ENCODE assay signal across 9 mouse cellular contexts in the genomic region with DNA sequence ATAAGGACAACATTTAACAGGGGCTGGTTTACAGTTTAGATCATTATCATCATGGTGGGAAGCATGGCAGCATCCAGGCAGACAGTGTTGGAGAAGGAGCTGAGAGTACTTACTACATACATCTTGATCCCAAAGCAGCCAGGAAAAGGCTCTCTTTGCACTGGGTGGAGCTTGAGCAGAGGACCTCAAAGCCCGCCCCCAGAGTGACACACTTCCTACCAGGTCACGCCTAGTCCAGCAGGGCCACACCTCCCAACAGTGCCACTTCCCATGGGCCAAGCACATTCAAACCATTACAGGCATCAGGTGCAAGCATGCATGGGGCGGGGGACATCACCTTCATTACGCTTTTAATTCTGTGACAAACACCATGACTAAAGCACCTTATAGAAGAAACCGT. TPM values are rescaled to one million over a fixed set of nuclear protein-coding genes. Genes with fewer than 3 reads are reported as not detected.
DNase-seq lines count a peak whose midpoint lies in the region; ATAC-seq and TF ChIP-seq lines count a peak whose summit lies in the region.
"Had no signal": no experiment of that assay in that cellular context is flagged by ENCODE, and none has a peak within 500 bp of the region (broad histone marks: within the 10 kb centered on the region; RNA-seq: fewer than 3 reads in every experiment).

No protein-coding gene starts in this region.

- 0 out of 2 replicates have a peak overlapping the region, but pooled peaks have one; percentile 42 for H3K9ac ChIP-seq in CH12.LX (ENCODE audit: insufficient read depth, low read depth)
- 0 out of 2 replicates have a peak overlapping the region, but pooled peaks have one; percentile 9 for H3K9ac ChIP-seq in liver, embryonic 12.5 days
- no peak overlapping the region for H3K9ac ChIP-seq in forebrain, embryonic 12.5 days
- H3K9ac ChIP-seq: embryonic facial prominence, embryonic 12.5 days had no signal

- no peaks in the 10 kb centered on the region for H3K9me3 ChIP-seq in CH12.LX (replicated peaks; ENCODE audit: low read length)
- no peaks in the 10 kb centered on the region for H3K9me3 ChIP-seq in liver, embryonic 12.5 days (replicated peaks)
- no peaks in the 10 kb centered on the region for H3K9me3 ChIP-seq in forebrain, embryonic 12.5 days
- H3K9me3 ChIP-seq: embryonic facial prominence, embryonic 12.5 days had no signal

- peaks cover 8 to 35% of the 10 kb centered on the region in 2 experiments; a peak in 3 of 4 replicates for H3K4me1 ChIP-seq in CH12.LX (ENCODE audit: control insufficient read depth in 1 of 2, insufficient read depth in 2 of 2)
- peaks cover 47% of the 10 kb centered on the region for H3K4me1 ChIP-seq in liver, embryonic 12.5 days
- H3K4me1 ChIP-seq in forebrain, embryonic 12.5 days, result peaks cover 26% of the 10 kb centered on the region

- H3K4me3 ChIP-seq in CH12.LX (replicated peaks in 1 of 3; ENCODE audit: low read depth in 2 of 3, low read length in 2 of 3, poor library complexity in 1 of 3), result no peak overlapping the region
- no peak overlapping the region for H3K4me3 ChIP-seq in liver, embryonic 12.5 days
- no peak overlapping the region for H3K4me3 ChIP-seq in forebrain, embryonic 12.5 days (replicated peaks)
- H3K4me3 ChIP-seq: embryonic facial prominence, embryonic 12.5 days had no signal

- ATAC-seq in erythroid progenitor cell, adult 5-6 weeks (replicated peaks; ENCODE audit: low FRiP score, poor library complexity, severe bottlenecking), result peak; percentile 73
- ATAC-seq in liver, embryonic 12.5 days, result peak; percentile 70
- no peak for ATAC-seq in forebrain, embryonic 12.5 days (ENCODE audit: low FRiP score)

- no peak overlapping the region for H3K27ac ChIP-seq in CH12.LX (ENCODE audit: insufficient read depth, low read depth)
- peak overlapping the region; percentile 57 for H3K27ac ChIP-seq in liver, embryonic 12.5 days
- H3K27ac ChIP-seq in forebrain, embryonic 12.5 days, result no peak overlapping the region
- H3K27ac ChIP-seq: embryonic facial prominence, embryonic 12.5 days had no signal

- TF ChIP-seq CTCF in CH12.LX (conservative IDR thresholded peaks at IDR 0.05 in 1 of 2, IDR thresholded peaks at IDR 0.05 in 1 of 2; ENCODE audit: low read depth in 2 of 2, low read length in 2 of 2), result no peak

- WGBS in liver, embryonic 12.5 days (ENCODE audit: insufficient replicate concordance), result 27% methylated on average over 5 of the region's 5 CpGs
- 43% methylated on average over 5 of the region's 5 CpGs for WGBS in forebrain, embryonic 12.5 days

- dilution Hi-C loops in CH12.LX (cut with MboI; ENCODE audit: extremely low pct_ligation_motif_present, extremely low pct_unique_long_range_greater_than_20kb, low sequenced_read_pairs), result no loop called here

- H3K4me2 ChIP-seq in CH12.LX (ENCODE audit: insufficient read depth, low read depth, poor library complexity, severe bottlenecking), result peak overlapping the region; percentile 63
- H3K4me2 ChIP-seq in liver, embryonic 12.5 days, result peak overlapping the region; percentile 25; the same call in 1 of the 2 replicates
- no peak overlapping the region for H3K4me2 ChIP-seq in forebrain, embryonic 12.5 days
- H3K4me2 ChIP-seq: embryonic facial prominence, embryonic 12.5 days had no signal

- TF ChIP-seq POLR2A in CH12.LX (IDR thresholded peaks at IDR 0.05; ENCODE audit: low read depth, low read length), result peak; percentile 55

- in situ Hi-C loops in CH12.LX (cut with MboI; ENCODE audit: low pct_ligation_motif_present, low pct_unique_long_range_greater_than_20kb, low sequenced_read_pairs), result no loop called here

- TF ChIP-seq EP300 in CH12.LX (IDR thresholded peaks at IDR 0.05; ENCODE audit: low read length), result no peak

- TF ChIP-seq RAD21 in CH12.LX (IDR thresholded peaks at IDR 0.05; ENCODE audit: low read depth, low read length), result no peak

- no peaks in the 10 kb centered on the region for H3K27me3 ChIP-seq in CH12.LX (replicated peaks)
- 0 out of 2 replicates have a peak, but pooled peaks cover 1% of the 10 kb centered on the region for H3K27me3 ChIP-seq in liver, embryonic 12.5 days (replicated peaks)
- no peaks in the 10 kb centered on the region for H3K27me3 ChIP-seq in forebrain, embryonic 12.5 days
- H3K27me3 ChIP-seq: embryonic facial prominence, embryonic 12.5 days had no signal

- peaks cover 0 to 5% of the 10 kb centered on the region in 2 experiments for H3K36me3 ChIP-seq in CH12.LX (replicated peaks in 1 of 2; ENCODE audit: control insufficient read depth in 1 of 2, insufficient read depth in 1 of 2, low read length in 1 of 2)
- H3K36me3 ChIP-seq in liver, embryonic 12.5 days, result 0 out of 2 replicates have a peak, but pooled peaks cover 6% of the 10 kb centered on the region
- H3K36me3 ChIP-seq in forebrain, embryonic 12.5 days (replicated peaks), result no peaks in the 10 kb centered on the region
- H3K36me3 ChIP-seq: embryonic facial prominence, embryonic 12.5 days had no signal

- DNase-seq in 3T3-L1 (ENCODE audit: low read depth, low spot score) (peak; percentile 80), CH12.LX (ENCODE audit: extremely low read depth) (peak; percentile 78)
- DNase-seq in spleen, postnatal 36 days (ENCODE audit: low spot score in 2 of 2), result peak; percentile 62 to 67
- no peak for DNase-seq in frontal cortex, postnatal 36 days (ENCODE audit: low spot score in 2 of 2)
- DNase-seq in ovary, adult 18-20 months (ENCODE audit: low spot score), result no peak

- H3K79me2 ChIP-seq in CH12.LX (replicated peaks; ENCODE audit: control insufficient read depth, extremely low read depth, insufficient read depth, poor library complexity, severe bottlenecking), result peaks cover 26% of the 10 kb centered on the region

TF ChIP-seq in CH12.LX, 34 proteins besides CTCF, POLR2A, EP300 and RAD21:
- TF ChIP-seq MXI1 (IDR thresholded peaks at IDR 0.05; ENCODE audit: low read depth, low read length) (peak; percentile 52; the same call in 1 of the 2 replicates), ELF1 (IDR thresholded peaks at IDR 0.05; ENCODE audit: low read depth, low read length) (peak; percentile 52; the same call in 1 of the 2 replicates), CHD1 (IDR thresholded peaks at IDR 0.05; ENCODE audit: low read depth, low read length) (no peak), ZMIZ1 (IDR thresholded peaks at IDR 0.05; ENCODE audit: low read depth, low read length) (0 out of 2 replicates have a peak, but pooled peaks have one; percentile 30)

RNA-seq across cellular contexts. Expression of gene Ap3d1, which starts 2.2 kb away (rescaled TPM):
- 48.1 and 49.4 TPM in 2 replicates for total RNA-seq in CH12.LX (2012; rRNA removed)
- 24.2 and 28.4 TPM in 2 replicates for total RNA-seq in CH12.LX (2014; rRNA removed)
- polyA plus RNA-seq in CH12.LX (2012; ENCODE audit: insufficient read length, low read depth), result 46.5 and 57.0 TPM in 2 replicates
- 42.8 and 69.6 TPM in 2 replicates for total RNA-seq in erythroid progenitor cell, adult 5-6 weeks (2015; ENCODE audit: low replicate concordance)
- total RNA-seq in erythroid progenitor cell, adult 5-6 weeks (2017; ENCODE audit: low replicate concordance), result 66.0 and 111 TPM in 2 replicates
- 36.5 and 38.2 TPM in 2 replicates for polyA plus RNA-seq in liver, embryonic 12.5 days (2016; fragmentation: Nextera tagmentation; extraction: Ambion mirVana)
- polyA plus RNA-seq in forebrain, embryonic 12.5 days (2016; fragmentation: Nextera tagmentation; extraction: Ambion mirVana), result 87.5 and 89.3 TPM in 2 replicates

RNA-seq across cellular contexts. Expression of gene Dot1l, which starts 10.7 kb away (rescaled TPM):
- total RNA-seq in CH12.LX (2012; rRNA removed) (13.3 and 15.5 TPM in 2 replicates), CH12.LX (2014; rRNA removed) (2.7 and 3.3 TPM in 2 replicates)
- polyA plus RNA-seq in CH12.LX (2012; ENCODE audit: insufficient read length, low read depth), result 30.9 and 43.8 TPM in 2 replicates
- 69.6 and 105 TPM in 2 replicates for total RNA-seq in erythroid progenitor cell, adult 5-6 weeks (2015; ENCODE audit: low replicate concordance)
- total RNA-seq in erythroid progenitor cell, adult 5-6 weeks (2017; ENCODE audit: low replicate concordance), result 51.7 and 61.7 TPM in 2 replicates
- polyA plus RNA-seq in liver, embryonic 12.5 days (2016; fragmentation: Nextera tagmentation; extraction: Ambion mirVana), result 15.7 TPM in 2 replicates
- polyA plus RNA-seq in forebrain, embryonic 12.5 days (2016; fragmentation: Nextera tagmentation; extraction: Ambion mirVana), result 27.6 and 28.2 TPM in 2 replicates

RNA-seq across cellular contexts. Expression of gene Izumo4, which starts 42.3 kb away (rescaled TPM):
- 8.1 and 9.6 TPM in 2 replicates for total RNA-seq in CH12.LX (2012; rRNA removed)
- 2.7 and 4.3 TPM in 2 replicates for total RNA-seq in CH12.LX (2014; rRNA removed)
- polyA plus RNA-seq in CH12.LX (2012; ENCODE audit: insufficient read length, low read depth), result 5.9 TPM in 2 replicates
- 21.4 and 36.4 TPM in 2 replicates for total RNA-seq in erythroid progenitor cell, adult 5-6 weeks (2015; ENCODE audit: low replicate concordance)
- 3.3 and 3.8 TPM in 2 replicates for total RNA-seq in erythroid progenitor cell, adult 5-6 weeks (2017; ENCODE audit: low replicate concordance)
- 10.1 and 10.6 TPM in 2 replicates for polyA plus RNA-seq in liver, embryonic 12.5 days (2016; fragmentation: Nextera tagmentation; extraction: Ambion mirVana)
- 20.6 and 21.6 TPM in 2 replicates for polyA plus RNA-seq in forebrain, embryonic 12.5 days (2016; fragmentation: Nextera tagmentation; extraction: Ambion mirVana)

RNA-seq across cellular contexts. Expression of gene Mob3a, which starts 42.5 kb away (rescaled TPM):
- 56.9 and 71.7 TPM in 2 replicates for total RNA-seq in CH12.LX (2012; rRNA removed)
- 65.2 and 71.4 TPM in 2 replicates for total RNA-seq in CH12.LX (2014; rRNA removed)
- polyA plus RNA-seq in CH12.LX (2012; ENCODE audit: insufficient read length, low read depth), result 75.0 and 84.2 TPM in 2 replicates
- total RNA-seq in erythroid progenitor cell, adult 5-6 weeks (2015; ENCODE audit: low replicate concordance), result 19.5 and 32.3 TPM in 2 replicates
- 9.0 and 25.7 TPM in 2 replicates for total RNA-seq in erythroid progenitor cell, adult 5-6 weeks (2017; ENCODE audit: low replicate concordance)
- polyA plus RNA-seq in liver, embryonic 12.5 days (2016; fragmentation: Nextera tagmentation; extraction: Ambion mirVana), result 43.9 and 45.3 TPM in 2 replicates
- polyA plus RNA-seq in forebrain, embryonic 12.5 days (2016; fragmentation: Nextera tagmentation; extraction: Ambion mirVana), result 52.4 and 54.1 TPM in 2 replicates

RNA-seq across cellular contexts. Expression of gene Sf3a2, which starts 53.7 kb away (rescaled TPM):
- total RNA-seq in CH12.LX (2012; rRNA removed) (29.0 and 36.5 TPM in 2 replicates), CH12.LX (2014; rRNA removed) (7.8 and 12.4 TPM in 2 replicates)
- 136 and 153 TPM in 2 replicates for polyA plus RNA-seq in CH12.LX (2012; ENCODE audit: insufficient read length, low read depth)
- total RNA-seq in erythroid progenitor cell, adult 5-6 weeks (2015; ENCODE audit: low replicate concordance), result 34.2 and 48.6 TPM in 2 replicates
- total RNA-seq in erythroid progenitor cell, adult 5-6 weeks (2017; ENCODE audit: low replicate concordance), result 16.8 and 18.1 TPM in 2 replicates
- 53.5 and 54.1 TPM in 2 replicates for polyA plus RNA-seq in liver, embryonic 12.5 days (2016; fragmentation: Nextera tagmentation; extraction: Ambion mirVana)
- 77.1 and 89.4 TPM in 2 replicates for polyA plus RNA-seq in forebrain, embryonic 12.5 days (2016; fragmentation: Nextera tagmentation; extraction: Ambion mirVana)

Comparison
In these comparisons a context has a peak if more than half of its experiments do, and no peak if none do; other contexts are left out.
1. DNase-seq: peak in 3T3-L1 (single experiment), CH12.LX (single experiment) and spleen, postnatal 36 days (2 of 2); none in frontal cortex, postnatal 36 days (0 of 2) and ovary, adult 18-20 months (single experiment).